Mouse (Mus musculus) limb, embryonic 12.5 days (tissue): Measurements from ENCODE around the gene Snd1. TPM values are rescaled to one million over a fixed set of nuclear protein-coding genes. Genes with fewer than 3 reads are reported as not detected.
"Not testable (repeated sequence)": the region's sequence is repeated elsewhere in the genome, so short reads cannot be mapped to it uniquely, and the experiment has no call there.

Source experiments
- ATAC-seq: fragments of 200-750 bp; cut with Nextera tagmentation; 2 replicates; pipeline ENCODE4 v1.8.0; 2017; ENCODE audit warnings: low read depth, moderate TSS enrichment; ENCODE audit not compliant: insufficient number of reproducible peaks, insufficient read depth, low FRiP score, low TSS enrichment
- H3K27ac ChIP-seq: fragments of 300-500 bp; sonication (generic); 2 replicates; pipeline ENCODE4 v1.5.1; 2016; ENCODE audit warnings: mild to moderate bottlenecking, moderate library complexity
- H3K27me3 ChIP-seq: fragments of 300-500 bp; sonication (generic); 2 replicates; pipeline ENCODE4 v1.6.1; 2016; ENCODE audit warnings: mild to moderate bottlenecking, moderate library complexity
- H3K36me3 ChIP-seq: fragments of 300-500 bp; sonication (generic); 2 replicates; pipeline ENCODE4 v1.6.1; 2016; ENCODE audit warnings: mild to moderate bottlenecking, moderate library complexity
- H3K4me1 ChIP-seq: fragments of 300-500 bp; sonication (generic); replicated peaks from 2 replicates; pipeline ENCODE4 v1.6.1; 2016
- H3K4me2 ChIP-seq: fragments of 300-500 bp; sonication (generic); 2 replicates; pipeline ENCODE4 v1.6.1; 2016; ENCODE audit warnings: mild to moderate bottlenecking, moderate library complexity
- H3K4me3 ChIP-seq: fragments of 300-500 bp; sonication (generic); replicated peaks from 2 replicates; pipeline ENCODE4 v1.5.1; 2016; ENCODE audit warnings: mild to moderate bottlenecking
- H3K9ac ChIP-seq: fragments of 300-500 bp; sonication (generic); replicated peaks from 2 replicates; pipeline ENCODE4 v1.6.1; 2016; ENCODE audit warnings: mild to moderate bottlenecking, moderate library complexity
- H3K9me3 ChIP-seq: fragments of 300-500 bp; sonication (generic); 2 replicates; pipeline ENCODE4 v1.6.1; 2016; ENCODE audit warnings: mild to moderate bottlenecking, moderate library complexity
- WGBS: fragments of 180-500 bp; shearing (Covaris S2); methylation state at CpG from one replicate; pipeline ENCODE4 v1.1.7; 2016; 5-methylcytosine and 5-hydroxymethylcytosine counted together
- polyA plus RNA-seq: library from polyadenylated mRNA; unstranded; fragments of >200 nt; fragmentation: Nextera tagmentation; extraction: Ambion mirVana; gene quantifications from 2 replicates; pipeline ENCODE4 v1.2.1, GENCODE M21; 2016

Gene Snd1
- polyA plus RNA-seq, 1 experiment from 2014 or later = 136 TPM

- Histone ChIP-seq H3K9ac (no peak overlapping the region), H3K36me3 (peaks cover 74% of the 10 kb centered on the region), H3K27ac (no peak overlapping the region), H3K27me3 (no peaks in the 10 kb centered on the region), H3K4me3 (no peak overlapping the region), H3K9me3 (no peaks in the 10 kb centered on the region), H3K4me2 (no peak overlapping the region), H3K4me1 (no peaks in the 10 kb centered on the region)
- 76% methylated on average over 2 of the region's 2 CpGs for WGBS
- ATAC-seq = no peak
Measured at GRCm38 (mm10) chr6:28516618-28517017, 41.7 kb downstream of the Snd1 start.

- Histone ChIP-seq H3K4me1 (no peaks in the 10 kb centered on the region), H3K36me3 (peaks cover 76% of the 10 kb centered on the region)
- ATAC-seq = no peak
Measured at GRCm38 (mm10) chr6:28517050-28517449, 42.1 kb downstream of the Snd1 start.

GRCm38 (mm10) chr6:28519426-28519825 is 44.5 kb downstream of the Snd1 start:
- ATAC-seq = no peak
- Histone ChIP-seq H3K27ac (no peak overlapping the region), H3K4me3 (no peak overlapping the region), H3K9me3 (no peaks in the 10 kb centered on the region), H3K36me3 (peaks cover 78% of the 10 kb centered on the region), H3K4me1 (no peaks in the 10 kb centered on the region), H3K9ac (no peak overlapping the region), H3K27me3 (no peaks in the 10 kb centered on the region), H3K4me2 (no peak overlapping the region)
- 82% methylated on average over 8 of the region's 8 CpGs for WGBS

More at GRCm38 (mm10) chr6:28517050-28517449, 42.1 kb downstream of the Snd1 start:
- Histone ChIP-seq H3K27ac (no peak overlapping the region), H3K4me2 (no peak overlapping the region), H3K27me3 (no peaks in the 10 kb centered on the region), H3K9me3 (no peaks in the 10 kb centered on the region), H3K4me3 (no peak overlapping the region), H3K9ac (no peak overlapping the region)
- WGBS = 91% methylated on average over 1 of the region's 1 CpGs

- H3K4me3 ChIP-seq, H3K27me3 ChIP-seq, H3K4me1 ChIP-seq, ATAC-seq, H3K9ac ChIP-seq, H3K4me2 ChIP-seq, H3K9me3 ChIP-seq, H3K27ac ChIP-seq: not testable (repeated sequence)
- WGBS = 88% methylated on average over 5 of the region's 5 CpGs
- H3K36me3 ChIP-seq = peaks cover 81% of the 10 kb centered on the region
Measured at GRCm38 (mm10) chr6:28520787-28521186, 45.8 kb downstream of the Snd1 start.

GRCm38 (mm10) chr6:28521416-28521815 is 46.5 kb downstream of the Snd1 start:
- no peak for ATAC-seq
- peaks cover 82% of the 10 kb centered on the region for H3K36me3 ChIP-seq
- H3K27me3 ChIP-seq = no peaks in the 10 kb centered on the region

GRCm38 (mm10) chr6:28525589-28525988 is 50.6 kb downstream of the Snd1 start:
- H3K9me3 ChIP-seq = no peaks in the 10 kb centered on the region
- no peak overlapping the region for H3K27ac ChIP-seq
- 83% methylated on average over 2 of the region's 2 CpGs for WGBS
- H3K27me3 ChIP-seq = no peaks in the 10 kb centered on the region
- H3K9ac ChIP-seq = no peak overlapping the region
- no peak for ATAC-seq
- no peak overlapping the region for H3K4me2 ChIP-seq
- peaks cover 84% of the 10 kb centered on the region for H3K36me3 ChIP-seq
- no peaks in the 10 kb centered on the region for H3K4me1 ChIP-seq
- no peak overlapping the region for H3K4me3 ChIP-seq

More at GRCm38 (mm10) chr6:28521416-28521815, 46.5 kb downstream of the Snd1 start:
- no peak overlapping the region for H3K9ac ChIP-seq
- WGBS = 91% methylated on average over 1 of the region's 1 CpGs
- no peak overlapping the region for H3K4me3 ChIP-seq
- no peaks in the 10 kb centered on the region for H3K4me1 ChIP-seq
- no peak overlapping the region for H3K27ac ChIP-seq
- H3K4me2 ChIP-seq = no peak overlapping the region
- no peaks in the 10 kb centered on the region for H3K9me3 ChIP-seq

GRCm38 (mm10) chr6:28527459-28527858 is 52.5 kb downstream of the Snd1 start:
- no peaks in the 10 kb centered on the region for H3K9me3 ChIP-seq
- H3K36me3 ChIP-seq = peaks cover 84% of the 10 kb centered on the region
- H3K27me3 ChIP-seq = no peaks in the 10 kb centered on the region
- 91% methylated on average over 10 of the region's 10 CpGs for WGBS
- no peak overlapping the region for H3K27ac ChIP-seq
- H3K4me3 ChIP-seq = no peak overlapping the region
- H3K4me1 ChIP-seq = no peaks in the 10 kb centered on the region
- H3K9ac ChIP-seq = no peak overlapping the region
- ATAC-seq = no peak
- no peak overlapping the region for H3K4me2 ChIP-seq

GRCm38 (mm10) chr6:28528208-28528607 is 53.3 kb downstream of the Snd1 start:
- Histone ChIP-seq H3K4me1 (no peaks in the 10 kb centered on the region), H3K27ac (no peak overlapping the region), H3K9ac (no peak overlapping the region), H3K4me2 (no peak overlapping the region), H3K4me3 (no peak overlapping the region), H3K36me3 (peaks cover 83% of the 10 kb centered on the region), H3K27me3 (no peaks in the 10 kb centered on the region), H3K9me3 (no peaks in the 10 kb centered on the region)
- 84% methylated on average over 6 of the region's 6 CpGs for WGBS
- no peak for ATAC-seq

GRCm38 (mm10) chr6:28536464-28536863 is 61.5 kb downstream of the Snd1 start:
- H3K4me3 ChIP-seq = no peak overlapping the region
- H3K9me3 ChIP-seq = no peaks in the 10 kb centered on the region
- no peaks in the 10 kb centered on the region; the same call in 1 of the 2 replicates for H3K4me1 ChIP-seq
- peaks cover 46% of the 10 kb centered on the region for H3K36me3 ChIP-seq
- H3K9ac ChIP-seq = no peak overlapping the region
- no peak overlapping the region for H3K27ac ChIP-seq
- H3K4me2 ChIP-seq = no peak overlapping the region
- WGBS = 92% methylated on average over 5 of the region's 5 CpGs
- ATAC-seq = no peak
- H3K27me3 ChIP-seq = no peaks in the 10 kb centered on the region

- Histone ChIP-seq H3K4me2 (no peak overlapping the region), H3K9ac (no peak overlapping the region), H3K36me3 (peaks cover 42% of the 10 kb centered on the region), H3K27me3 (no peaks in the 10 kb centered on the region), H3K27ac (no peak overlapping the region), H3K4me1 (no peaks in the 10 kb centered on the region; the same call in 1 of the 2 replicates), H3K9me3 (no peaks in the 10 kb centered on the region), H3K4me3 (no peak overlapping the region)
- 70% methylated on average over 10 of the region's 10 CpGs for WGBS
- no peak for ATAC-seq
Measured at GRCm38 (mm10) chr6:28537851-28538527, 63.0 kb downstream of the Snd1 start.

GRCm38 (mm10) chr6:28542298-28542701 is 67.4 kb downstream of the Snd1 start:
- WGBS = 75% methylated on average over 6 of the region's 6 CpGs
- H3K4me3 ChIP-seq = no peak overlapping the region
- H3K27me3 ChIP-seq = no peaks in the 10 kb centered on the region
- ATAC-seq = no peak
- H3K9me3 ChIP-seq = no peaks in the 10 kb centered on the region
- H3K36me3 ChIP-seq = peaks cover 40% of the 10 kb centered on the region
- H3K27ac ChIP-seq = no peak overlapping the region
- no peaks in the 10 kb centered on the region; the same call in 1 of the 2 replicates for H3K4me1 ChIP-seq
- no peak overlapping the region for H3K9ac ChIP-seq
- H3K4me2 ChIP-seq = no peak overlapping the region

- H3K27ac ChIP-seq = no peak overlapping the region
- no peaks in the 10 kb centered on the region for H3K27me3 ChIP-seq
- H3K4me3 ChIP-seq = no peak overlapping the region
- H3K4me2 ChIP-seq = no peak overlapping the region
- ATAC-seq = no peak
- no peaks in the 10 kb centered on the region for H3K9me3 ChIP-seq
- H3K4me1 ChIP-seq = peaks cover 20% of the 10 kb centered on the region
- no peak overlapping the region for H3K9ac ChIP-seq
- H3K36me3 ChIP-seq = peaks cover 61% of the 10 kb centered on the region
- 83% methylated on average over 2 of the region's 2 CpGs for WGBS
Measured at GRCm38 (mm10) chr6:28546943-28547342, 72.0 kb downstream of the Snd1 start.
